Mouse (Mus musculus) kidney, postnatal 0 days (tissue): Measurements from ENCODE around the gene Olfr272. TPM values are rescaled to one million over a fixed set of nuclear protein-coding genes. Genes with fewer than 3 reads are reported as not detected.
A peak's percentile ranks its signal among the peaks of the same experiment; 100 is the strongest.

Experiments used
- ATAC-seq: fragments of 200-750 bp; cut with Nextera tagmentation; replicated peaks from 2 replicates; pipeline ENCODE4 v1.8.0; 2017; ENCODE audit warnings: low read depth, moderate number of reproducible peaks, moderate TSS enrichment, moderate library complexity; ENCODE audit not compliant: low FRiP score
- DNase-seq: peaks from one replicate; pipeline ENCODE4 v3.0.0-alpha.2; 2016; ENCODE audit warnings: low spot score
- H3K27ac ChIP-seq: fragments of 300-500 bp; sonication (generic); 2 replicates; pipeline ENCODE4 v1.5.1; 2014; ENCODE audit warnings: mild to moderate bottlenecking
- H3K27me3 ChIP-seq: fragments of 300-500 bp; sonication (generic); 2 replicates; pipeline ENCODE4 v1.6.1; 2014; ENCODE audit warnings: low read length, mixed read lengths; ENCODE audit not compliant: insufficient read depth
- H3K36me3 ChIP-seq: fragments of 300-500 bp; sonication (generic); 2 replicates; pipeline ENCODE4 v1.6.1; 2014; ENCODE audit warnings: low read length, mixed read lengths; ENCODE audit not compliant: insufficient read depth
- H3K4me1 ChIP-seq: fragments of 300-500 bp; sonication (generic); replicated peaks from 2 replicates; pipeline ENCODE4 v1.6.1; 2014; ENCODE audit warnings: antibody characterized with exemption, low read length, mixed read lengths; ENCODE audit not compliant: insufficient read depth
- H3K4me2 ChIP-seq: fragments of 300-500 bp; sonication (generic); 2 replicates; pipeline ENCODE4 v1.6.1; 2014; ENCODE audit warnings: mild to moderate bottlenecking, low read length, moderate library complexity, mixed read lengths
- H3K4me3 ChIP-seq: fragments of 300-500 bp; sonication (generic); replicated peaks from 2 replicates; pipeline ENCODE4 v1.5.1; 2014; ENCODE audit warnings: low read depth, low read length
- H3K9ac ChIP-seq: fragments of 300-500 bp; sonication (generic); 2 replicates; pipeline ENCODE4 v1.6.1; 2014; ENCODE audit warnings: low read depth, low read length
- H3K9me3 ChIP-seq: fragments of 300-500 bp; sonication (generic); replicated peaks from 2 replicates; pipeline ENCODE4 v1.6.1; 2016; ENCODE audit warnings: low read length, inconsistent platforms, mixed read lengths
- CTCF ChIP-seq: IDR thresholded peaks from 2 replicates; pipeline ENCODE4 v1.5.1; 2016; ENCODE audit warnings: antibody characterized with exemption, low read depth, mild to moderate bottlenecking, moderate library complexity
- WGBS: fragments of 180-500 bp; shearing (Covaris S2); extraction: QIAGEN DNeasy Blood & Tissue Kit; methylation state at CpG from one replicate; pipeline ENCODE4 v1.1.7; 2014; 5-methylcytosine and 5-hydroxymethylcytosine counted together
- polyA plus RNA-seq: library from polyadenylated mRNA; unstranded; fragments of >200 nt; fragmentation: Nextera tagmentation; extraction: Ambion mirVana; gene quantifications from 2 replicates; pipeline ENCODE4 v1.2.1, GENCODE M21; 2015

Olfr272 gene
- polyA plus RNA-seq: not detected in 2 replicates

- Histone ChIP-seq H3K9me3 (no peaks in the 10 kb centered on the region), H3K27me3 (no peaks in the 10 kb centered on the region)
These were observed at the start of gene Olfr272 for GRCm38 (mm10) chr4:52919078-52919477. Gene Olfr272 (minus strand): TSS chr4:52919178.

GRCm38 (mm10) chr4:52964247-52964646, 45.3 kb upstream of the Olfr272 start, which contains the start of gene Olfr270:
Gene Olfr270 (plus strand): TSS chr4:52964547.
- H3K4me1 ChIP-seq: no peaks in the 10 kb centered on the region
- no peak for TF ChIP-seq CTCF
- no peaks in the 10 kb centered on the region for H3K36me3 ChIP-seq
- H3K4me2 ChIP-seq: no peak within 1 kb of the TSS
- ATAC-seq (no peak), DNase-seq (no peak)
- no peak within 1 kb of the TSS for H3K27ac ChIP-seq
- no peak within 1 kb of the TSS for H3K9ac ChIP-seq
- no peaks in the 10 kb centered on the region for H3K9me3 ChIP-seq
- H3K27me3 ChIP-seq: no peaks in the 10 kb centered on the region
- no peak within 1 kb of the TSS for H3K4me3 ChIP-seq

More at GRCm38 (mm10) chr4:52919078-52919477, at the start of gene Olfr272:
- Histone ChIP-seq H3K9ac (no peak within 1 kb of the TSS), H3K4me3 (no peak within 1 kb of the TSS), H3K27ac (no peak within 1 kb of the TSS), H3K36me3 (no peaks in the 10 kb centered on the region), H3K4me2 (no peak within 1 kb of the TSS), H3K4me1 (no peaks in the 10 kb centered on the region)
- no peak for DNase-seq
- no peak for TF ChIP-seq CTCF
- 87% methylated on average over 2 of the region's 2 CpGs for WGBS
- ATAC-seq: no peak

- no peak for ATAC-seq
- no peak overlapping the region for H3K4me3 ChIP-seq
- DNase-seq: peak; percentile 48
- peak; percentile 65 for TF ChIP-seq CTCF
- H3K4me2 ChIP-seq: no peak overlapping the region
- no peaks in the 10 kb centered on the region for H3K27me3 ChIP-seq
- no peaks in the 10 kb centered on the region for H3K4me1 ChIP-seq
- H3K27ac ChIP-seq: no peak overlapping the region
- WGBS: 38% methylated on average over 4 of the region's 4 CpGs
- H3K36me3 ChIP-seq: no peaks in the 10 kb centered on the region
- H3K9ac ChIP-seq: no peak overlapping the region
- H3K9me3 ChIP-seq: no peaks in the 10 kb centered on the region
These were observed 39.7 kb upstream of the Olfr272 start for GRCm38 (mm10) chr4:52958693-52959092.

- ATAC-seq: no peak
- H3K36me3 ChIP-seq: no peaks in the 10 kb centered on the region
- no peak for TF ChIP-seq CTCF
- H3K27ac ChIP-seq: no peak overlapping the region
- 64% methylated on average over 2 of the region's 2 CpGs for WGBS
- H3K27me3 ChIP-seq: no peaks in the 10 kb centered on the region
- H3K9me3 ChIP-seq: no peaks in the 10 kb centered on the region
- no peak overlapping the region for H3K9ac ChIP-seq
- H3K4me2 ChIP-seq: no peak overlapping the region
- no peak overlapping the region for H3K4me3 ChIP-seq
- DNase-seq: peak; percentile 9
- no peaks in the 10 kb centered on the region for H3K4me1 ChIP-seq
These were observed 30.0 kb upstream of the Olfr272 start for GRCm38 (mm10) chr4:52949005-52949404.

GRCm38 (mm10) chr4:52946665-52947064, 27.7 kb upstream of the Olfr272 start:
- Histone ChIP-seq H3K4me3 (no peak overlapping the region), H3K27ac (no peak overlapping the region), H3K4me2 (no peak overlapping the region), H3K9ac (no peak overlapping the region), H3K36me3 (no peaks in the 10 kb centered on the region), H3K4me1 (no peaks in the 10 kb centered on the region), H3K27me3 (no peaks in the 10 kb centered on the region), H3K9me3 (no peaks in the 10 kb centered on the region)
- DNase-seq: peak; percentile 36
- ATAC-seq: peak; percentile 72
- TF ChIP-seq CTCF: no peak

- H3K36me3 ChIP-seq: no peaks in the 10 kb centered on the region
- H3K4me1 ChIP-seq: no peaks in the 10 kb centered on the region
- no peak overlapping the region for H3K9ac ChIP-seq
- H3K27ac ChIP-seq: no peak overlapping the region
- H3K4me3 ChIP-seq: no peak overlapping the region
- no peak for DNase-seq
- 96% methylated on average over 4 of the region's 4 CpGs for WGBS
- no peak overlapping the region for H3K4me2 ChIP-seq
- no peaks in the 10 kb centered on the region for H3K27me3 ChIP-seq
- no peak for ATAC-seq
- H3K9me3 ChIP-seq: no peaks in the 10 kb centered on the region
- TF ChIP-seq CTCF: no peak
These were observed 11.5 kb upstream of the Olfr272 start for GRCm38 (mm10) chr4:52930480-52930879.

GRCm38 (mm10) chr4:52917311-52917688, 1.7 kb downstream of the Olfr272 start:
- H3K9me3 ChIP-seq: no peaks in the 10 kb centered on the region
- H3K4me3 ChIP-seq: no peak overlapping the region
- H3K4me1 ChIP-seq: no peaks in the 10 kb centered on the region
- no peak overlapping the region for H3K27ac ChIP-seq
- H3K36me3 ChIP-seq: no peaks in the 10 kb centered on the region
- 96% methylated on average over 2 of the region's 2 CpGs for WGBS
- TF ChIP-seq CTCF: no peak
- H3K27me3 ChIP-seq: no peaks in the 10 kb centered on the region
- DNase-seq: no peak
- no peak overlapping the region for H3K4me2 ChIP-seq
- no peak overlapping the region for H3K9ac ChIP-seq
- ATAC-seq: no peak
